Mouse (Mus musculus): Measurements from ENCODE around the gene Aurkb. TPM values are rescaled to one million over a fixed set of nuclear protein-coding genes. Genes with fewer than 3 reads are reported as not detected.

The Aurkb gene
- polyA plus RNA-seq, 1 experiment from 2014 or later, result 236 TPM

DNA sequence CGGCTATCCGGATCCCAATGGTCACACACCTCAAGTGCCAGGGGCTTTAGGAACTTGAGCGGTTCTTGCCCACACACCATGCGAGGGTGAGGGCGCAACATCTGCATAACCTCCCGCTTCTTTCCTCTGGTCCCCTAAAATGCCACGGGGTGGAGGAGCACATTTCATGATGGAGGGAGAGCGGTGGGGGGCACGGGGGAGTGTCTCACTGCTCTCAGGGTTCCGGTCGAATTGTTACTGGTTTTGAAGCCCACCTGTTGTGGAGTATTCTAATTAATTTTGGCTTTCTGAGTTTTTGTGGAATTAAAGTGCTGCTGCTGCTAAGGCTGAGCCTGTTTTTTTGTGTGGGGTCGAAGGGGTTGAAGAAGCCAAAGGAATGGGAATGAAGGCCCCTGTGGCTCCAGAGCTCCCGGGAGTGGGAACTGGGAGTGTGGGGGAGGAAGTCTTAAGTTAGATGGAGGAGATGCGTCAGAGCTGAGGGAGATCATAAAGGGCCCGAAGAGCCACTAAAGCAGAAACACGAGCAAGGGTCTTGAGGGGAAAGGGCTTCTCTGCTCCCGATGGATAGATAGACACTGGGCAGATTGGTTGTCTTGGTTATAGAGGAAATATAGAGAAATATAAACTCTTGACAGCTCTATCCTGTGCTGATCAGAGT lies 15.9 kb downstream of the Aurkb start:
- H3K36me3 ChIP-seq (replicated peaks), result no peaks in the 10 kb centered on the region
- H3K9me3 ChIP-seq, result no peaks in the 10 kb centered on the region
- 0 out of 2 replicates have a peak, but pooled peaks cover 9% of the 10 kb centered on the region for H3K27me3 ChIP-seq (ENCODE audit: poor library complexity, severe bottlenecking)
- 9% methylated on average over 17 of the region's 17 CpGs for WGBS
- peaks cover 58% of the 10 kb centered on the region for H3K4me1 ChIP-seq
- peak; percentile 47 for DNase-seq (ENCODE audit: extremely low spot score, low spot score)
- H3K27ac ChIP-seq, result peak overlapping the region; percentile 30; the same call in 1 of the 2 replicates
- peak overlapping the region; percentile 88 for H3K4me3 ChIP-seq

DNA sequence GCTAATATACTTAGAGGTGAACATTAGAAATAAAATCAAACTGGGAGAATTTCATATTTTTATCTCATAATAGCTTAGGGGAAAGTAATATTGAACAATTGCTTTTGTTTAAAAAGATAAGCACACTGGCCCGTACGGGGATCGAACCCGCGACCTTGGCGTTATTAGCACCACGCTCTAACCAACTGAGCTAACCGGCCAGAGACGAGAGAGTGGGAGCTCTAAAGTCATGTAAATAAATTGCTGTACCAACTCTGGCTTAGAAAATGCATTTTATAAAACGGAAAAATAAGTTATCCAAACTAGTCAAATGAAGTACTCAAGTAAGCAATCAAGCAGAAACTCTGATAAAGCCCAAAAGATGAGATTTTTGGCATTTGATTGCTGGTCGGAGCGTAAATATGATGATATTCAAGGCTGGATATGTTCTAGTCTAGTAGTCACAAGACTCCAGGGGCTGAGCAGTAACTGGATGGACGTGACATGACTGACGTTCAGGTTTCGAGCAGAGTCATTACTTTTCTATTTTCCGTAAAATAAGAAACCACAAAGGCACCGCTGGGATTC lies 16.8 kb downstream of the Aurkb start:
- no peaks in the 10 kb centered on the region for H3K36me3 ChIP-seq (replicated peaks)
- 0 out of 2 replicates have a peak, but pooled peaks cover 9% of the 10 kb centered on the region for H3K27me3 ChIP-seq (ENCODE audit: poor library complexity, severe bottlenecking)
- no peaks in the 10 kb centered on the region for H3K9me3 ChIP-seq
- peak; percentile 71 for DNase-seq (ENCODE audit: extremely low spot score, low spot score)
- H3K4me3 ChIP-seq, result peak overlapping the region; percentile 88
- WGBS, result under 1% methylated on average over 17 of the region's 17 CpGs
- H3K4me1 ChIP-seq, result peaks cover 67% of the 10 kb centered on the region
- H3K27ac ChIP-seq, result peak overlapping the region; percentile 67

DNA sequence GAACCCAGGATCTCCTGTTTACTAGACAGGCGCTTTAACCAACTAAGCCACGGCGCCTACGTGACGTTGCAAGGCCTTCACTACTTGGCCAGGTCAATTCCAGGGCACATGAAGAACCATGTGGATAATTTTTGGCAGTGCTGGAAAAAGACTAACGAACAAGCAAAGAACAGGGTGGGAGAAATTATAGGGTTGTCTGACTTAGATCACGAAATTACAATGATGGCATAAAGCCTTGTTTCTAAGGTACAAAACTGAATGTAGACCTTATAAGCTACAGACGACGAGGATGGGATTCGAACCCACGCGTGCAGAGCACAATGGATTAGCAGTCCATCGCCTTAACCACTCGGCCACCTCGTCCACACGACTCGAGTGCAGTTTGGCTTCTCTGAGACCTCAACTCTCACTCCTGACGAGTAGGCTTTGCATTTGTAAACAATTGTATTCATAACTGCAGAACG lies 17.3 kb downstream of the Aurkb start:
- Histone ChIP-seq H3K36me3 (replicated peaks) (no peaks in the 10 kb centered on the region), H3K4me3 (peak overlapping the region; percentile 88), H3K27ac (peak overlapping the region; percentile 89), H3K27me3 (ENCODE audit: poor library complexity, severe bottlenecking) (0 out of 2 replicates have a peak, but pooled peaks cover 9% of the 10 kb centered on the region), H3K9me3 (no peaks in the 10 kb centered on the region), H3K4me1 (peaks cover 68% of the 10 kb centered on the region)
- DNase-seq (ENCODE audit: extremely low spot score, low spot score), result peak; percentile 95
- WGBS, result under 1% methylated on average over 19 of the region's 19 CpGs

DNA sequence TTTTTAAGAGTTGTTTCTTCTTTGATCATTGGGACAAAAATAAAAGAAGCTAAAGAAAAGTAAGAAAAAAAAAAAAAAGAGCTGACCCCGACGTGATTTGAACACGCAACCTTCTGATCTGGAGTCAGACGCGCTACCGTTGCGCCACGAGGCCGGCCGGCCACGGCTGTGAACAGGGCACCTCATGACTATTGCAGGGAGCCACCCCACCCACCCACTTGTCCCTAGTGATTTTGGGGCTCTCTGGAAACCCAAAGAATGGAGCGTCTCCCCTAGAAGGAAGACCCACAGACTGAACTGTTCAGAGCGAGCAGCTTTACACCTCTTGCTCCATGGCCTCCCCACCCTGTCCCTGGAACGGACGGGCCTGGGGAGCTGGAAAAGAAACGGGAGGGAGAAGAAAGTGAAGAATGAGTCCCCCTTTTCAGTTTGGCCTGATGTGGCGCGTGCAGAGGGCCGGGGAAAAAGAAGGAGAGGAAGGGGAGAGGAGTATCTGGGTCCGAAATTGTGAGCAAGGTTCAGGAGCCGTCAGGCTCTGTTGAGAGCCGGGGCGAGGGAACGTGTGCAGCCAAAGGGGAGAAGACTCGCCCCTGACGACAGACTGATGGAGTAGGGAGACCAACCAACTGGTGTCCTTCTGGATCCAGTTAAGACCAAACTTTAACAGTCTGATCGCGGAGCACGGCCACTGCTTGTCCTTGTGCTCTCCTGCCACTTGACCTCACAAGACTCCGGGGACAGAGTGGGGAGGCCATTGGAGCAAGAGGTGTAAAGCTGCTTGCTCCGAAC lies 18.2 kb downstream of the Aurkb start:
- WGBS, result under 1% methylated on average over 31 of the region's 31 CpGs

DNA sequence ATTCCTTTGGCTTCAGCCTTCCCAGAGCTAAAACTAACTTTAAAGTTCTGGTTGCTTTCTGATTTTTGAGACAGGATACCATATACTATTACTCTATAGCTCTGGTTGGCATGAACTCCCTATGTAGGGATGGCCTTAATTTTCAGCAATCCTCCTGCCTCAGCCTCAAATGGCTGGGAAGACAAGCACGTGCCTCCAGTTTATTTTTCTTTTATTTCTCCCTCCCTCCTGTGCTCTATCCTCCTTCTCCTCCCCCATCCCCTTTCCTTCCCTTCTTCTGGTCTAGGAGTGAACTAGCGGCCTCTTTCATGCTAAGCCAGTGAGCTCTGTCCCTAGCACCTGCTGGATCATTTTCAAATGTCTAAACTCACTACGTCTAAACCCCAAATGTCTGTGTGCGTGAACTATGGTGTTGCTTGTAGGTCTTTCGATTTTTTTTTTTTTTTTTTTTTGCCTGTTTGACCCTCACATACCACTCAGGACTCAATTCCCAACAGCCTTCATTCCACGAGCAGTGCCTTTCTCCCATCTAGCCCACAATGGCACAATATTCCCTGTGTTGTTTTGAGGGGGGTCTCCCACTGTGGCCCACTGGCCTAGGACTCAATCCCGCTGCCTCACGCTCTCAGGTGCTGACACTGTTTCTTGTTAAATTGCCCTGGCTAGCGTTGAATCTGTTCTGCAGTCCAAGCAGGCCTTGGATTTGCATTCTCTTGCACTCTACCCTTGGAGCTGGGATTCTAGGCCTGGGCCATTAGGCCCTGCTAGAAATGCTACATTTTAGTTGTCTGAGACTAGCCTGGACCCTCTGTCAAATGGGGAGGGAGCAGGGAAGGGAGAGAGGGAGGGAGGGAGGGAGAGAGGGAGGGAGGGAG lies 19.0 kb downstream of the Aurkb start:
- no peak for DNase-seq (ENCODE audit: extremely low spot score, low spot score)
- H3K9me3 ChIP-seq, result no peaks in the 10 kb centered on the region
- 0 out of 2 replicates have a peak, but pooled peaks cover 9% of the 10 kb centered on the region for H3K27me3 ChIP-seq (ENCODE audit: poor library complexity, severe bottlenecking)
- 40% methylated on average over 9 of the region's 9 CpGs for WGBS
- no peaks in the 10 kb centered on the region for H3K36me3 ChIP-seq (replicated peaks)
- peak overlapping the region; percentile 89 for H3K27ac ChIP-seq
- peaks cover 56% of the 10 kb centered on the region for H3K4me1 ChIP-seq
- peak overlapping the region; percentile 88 for H3K4me3 ChIP-seq

More for the DNA sequence above, 18.2 kb downstream of the Aurkb start:
- peak; percentile 95 for DNase-seq (ENCODE audit: extremely low spot score, low spot score)
- peak overlapping the region; percentile 89 for H3K27ac ChIP-seq
- H3K4me3 ChIP-seq, result peak overlapping the region; percentile 88
- H3K27me3 ChIP-seq (ENCODE audit: poor library complexity, severe bottlenecking), result 0 out of 2 replicates have a peak, but pooled peaks cover 9% of the 10 kb centered on the region
- H3K9me3 ChIP-seq, result no peaks in the 10 kb centered on the region
- H3K4me1 ChIP-seq, result peaks cover 61% of the 10 kb centered on the region
- no peaks in the 10 kb centered on the region for H3K36me3 ChIP-seq (replicated peaks)

DNA sequence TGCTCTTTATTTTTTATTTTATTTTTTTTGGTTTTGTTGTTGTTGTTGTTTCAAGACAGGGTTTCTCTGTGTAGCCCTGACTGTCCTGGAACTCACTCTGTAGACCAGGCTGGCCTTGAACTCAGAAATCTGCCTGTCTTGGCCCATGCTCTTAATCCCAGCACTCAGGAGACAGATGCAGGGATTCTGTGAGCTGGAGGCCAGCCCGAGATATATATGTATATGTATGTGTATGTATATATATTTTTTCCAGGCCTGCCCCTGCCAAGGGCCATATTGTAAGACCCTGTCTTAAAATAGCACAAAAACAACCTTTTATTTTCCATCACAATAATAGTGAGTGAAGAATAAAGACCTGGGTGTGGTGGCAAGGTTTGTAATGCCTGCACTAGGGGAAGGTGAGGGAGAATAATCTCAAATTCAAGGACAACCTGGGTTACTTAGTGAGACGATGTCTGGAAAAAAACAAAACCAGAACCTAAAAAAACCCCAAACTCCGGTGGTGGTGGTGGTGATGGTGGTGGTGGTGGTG lies 20.0 kb downstream of the Aurkb start:
- WGBS, result 57% methylated on average over 3 of the region's 3 CpGs
- H3K27me3 ChIP-seq (ENCODE audit: poor library complexity, severe bottlenecking), result 0 out of 2 replicates have a peak, but pooled peaks cover 9% of the 10 kb centered on the region
- no peaks in the 10 kb centered on the region for H3K36me3 ChIP-seq (replicated peaks)
- no peak for DNase-seq (ENCODE audit: extremely low spot score, low spot score)
- peaks cover 56% of the 10 kb centered on the region for H3K4me1 ChIP-seq
- peak overlapping the region; percentile 60; the same call in 1 of the 2 replicates for H3K4me3 ChIP-seq
- H3K27ac ChIP-seq, result no peak overlapping the region
- H3K9me3 ChIP-seq, result no peaks in the 10 kb centered on the region

DNA sequence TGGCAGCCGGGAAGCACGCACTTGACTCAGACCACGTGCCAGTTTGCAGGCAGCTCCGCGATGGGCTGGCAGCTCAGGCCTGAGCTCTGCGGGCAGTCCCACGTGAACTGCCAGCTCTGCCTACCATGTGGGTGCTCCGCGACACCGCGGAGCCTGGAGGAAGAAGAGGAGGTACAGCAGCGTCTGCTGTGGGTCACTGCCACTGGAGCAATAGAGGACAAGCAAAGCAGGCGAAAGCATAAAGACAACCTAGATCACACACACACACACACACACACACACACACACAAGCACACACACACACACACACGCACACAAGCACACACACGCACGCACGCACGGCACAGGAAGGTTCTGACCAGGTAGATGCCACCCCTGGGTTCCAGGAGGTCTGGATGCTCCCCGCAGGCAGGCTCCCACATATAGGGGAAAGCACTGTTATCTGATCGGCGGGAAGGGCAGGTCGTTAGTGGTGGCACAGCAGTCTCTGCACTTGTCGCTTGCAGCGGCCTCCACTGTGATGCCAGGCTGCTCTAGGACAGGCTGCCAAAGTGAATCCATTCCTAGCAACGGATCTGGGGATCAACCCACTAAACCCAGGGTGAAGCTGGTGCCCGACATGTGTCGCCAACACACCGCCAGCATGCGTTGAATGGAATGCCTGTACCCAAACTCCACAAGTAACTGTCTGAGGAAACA lies 20.9 kb downstream of the Aurkb start:
- H3K27me3 ChIP-seq (ENCODE audit: poor library complexity, severe bottlenecking), result 0 out of 2 replicates have a peak, but pooled peaks cover 4% of the 10 kb centered on the region
- no peaks in the 10 kb centered on the region for H3K9me3 ChIP-seq
- H3K27ac ChIP-seq, result peak overlapping the region; percentile 78
- peak overlapping the region; percentile 60 for H3K4me3 ChIP-seq
- DNase-seq (ENCODE audit: extremely low spot score, low spot score), result no peak
- no peaks in the 10 kb centered on the region for H3K36me3 ChIP-seq (replicated peaks)
- 2% methylated on average over 26 of the region's 29 CpGs for WGBS
- H3K4me1 ChIP-seq, result peaks cover 54% of the 10 kb centered on the region

DNA sequence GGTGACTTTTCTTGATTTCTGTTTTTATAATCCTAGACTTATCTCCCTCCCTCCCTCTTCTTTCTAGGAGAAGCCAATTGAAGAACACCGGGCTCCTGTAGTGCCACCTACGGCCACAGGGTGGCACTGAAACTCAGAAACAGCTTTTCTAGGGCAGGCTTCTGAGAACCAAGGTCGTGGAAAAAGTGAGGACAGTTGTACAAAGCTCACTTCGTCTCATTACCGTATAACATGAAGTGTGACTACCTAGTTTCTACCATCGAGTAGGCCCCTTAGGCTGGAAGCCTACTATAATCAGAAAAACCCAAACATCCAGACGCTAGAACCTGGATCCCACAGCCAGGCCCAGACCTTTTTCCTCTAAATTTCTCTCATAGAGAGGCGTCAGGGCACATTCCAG lies 21.5 kb downstream of the Aurkb start:
- no peaks in the 10 kb centered on the region for H3K36me3 ChIP-seq (replicated peaks)
- 10% methylated on average over 8 of the region's 8 CpGs for WGBS
- H3K27ac ChIP-seq, result peak overlapping the region; percentile 78
- H3K27me3 ChIP-seq (ENCODE audit: poor library complexity, severe bottlenecking), result no peaks in the 10 kb centered on the region
- peaks cover 54% of the 10 kb centered on the region for H3K4me1 ChIP-seq
- H3K9me3 ChIP-seq, result no peaks in the 10 kb centered on the region
- H3K4me3 ChIP-seq, result peak overlapping the region; percentile 60
- peak; percentile 86 for DNase-seq (ENCODE audit: extremely low spot score, low spot score)

DNA sequence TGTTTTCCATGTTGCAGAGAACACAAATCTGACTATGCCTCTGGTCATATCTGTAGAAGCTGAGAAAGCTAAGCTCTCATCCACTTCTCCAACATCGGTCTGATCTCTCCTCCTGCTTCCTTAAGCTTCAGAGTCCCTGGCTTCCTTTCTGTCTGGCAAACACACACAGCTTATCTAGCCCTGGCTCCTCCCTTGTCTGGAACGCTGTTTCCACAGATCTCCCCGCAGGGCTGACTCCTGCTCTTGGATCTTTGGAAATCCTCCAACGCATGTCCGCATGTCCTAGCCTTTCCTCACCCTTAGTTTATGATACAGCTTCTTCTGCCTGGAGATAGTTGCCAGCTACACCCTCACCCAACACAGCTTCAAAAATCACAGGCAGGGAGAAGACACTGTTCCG lies 22.2 kb downstream of the Aurkb start:
- WGBS, result 56% methylated on average over 6 of the region's 6 CpGs
- no peak for DNase-seq (ENCODE audit: extremely low spot score, low spot score)
- no peaks in the 10 kb centered on the region for H3K36me3 ChIP-seq (replicated peaks)
- H3K27ac ChIP-seq, result no peak overlapping the region
- peaks cover 59% of the 10 kb centered on the region for H3K4me1 ChIP-seq
- peak overlapping the region; percentile 60; the same call in 1 of the 2 replicates for H3K4me3 ChIP-seq
- H3K27me3 ChIP-seq (ENCODE audit: poor library complexity, severe bottlenecking), result no peaks in the 10 kb centered on the region
- no peaks in the 10 kb centered on the region for H3K9me3 ChIP-seq

DNA sequence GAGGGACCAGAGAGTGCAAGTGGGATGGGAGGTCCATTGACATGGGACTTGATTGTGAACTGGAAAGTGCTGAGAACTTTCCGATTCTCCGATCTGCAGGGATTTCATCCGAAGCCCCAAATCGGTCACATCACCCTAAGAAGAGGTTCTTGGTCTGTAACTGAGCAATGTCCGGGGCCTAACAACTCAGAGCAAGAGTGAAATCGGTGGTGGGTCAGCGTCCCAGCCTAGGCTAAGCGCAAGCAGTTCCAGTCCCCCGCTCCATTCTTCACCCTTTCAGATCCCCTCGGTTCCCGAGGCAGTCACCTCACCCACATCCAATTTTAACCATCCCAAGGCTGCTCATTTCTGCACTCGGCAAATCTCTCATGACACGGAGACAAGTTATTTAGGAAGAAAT lies 24.6 kb downstream of the Aurkb start:
- H3K36me3 ChIP-seq (replicated peaks), result no peaks in the 10 kb centered on the region
- no peaks in the 10 kb centered on the region for H3K27me3 ChIP-seq (ENCODE audit: poor library complexity, severe bottlenecking)
- no peak for DNase-seq (ENCODE audit: extremely low spot score, low spot score)
- H3K4me3 ChIP-seq, result peak overlapping the region; percentile 75
- peaks cover 63% of the 10 kb centered on the region for H3K4me1 ChIP-seq
- under 1% methylated on average over 13 of the region's 13 CpGs for WGBS
- H3K9me3 ChIP-seq, result no peaks in the 10 kb centered on the region
- H3K27ac ChIP-seq, result peak overlapping the region; percentile 95

DNA sequence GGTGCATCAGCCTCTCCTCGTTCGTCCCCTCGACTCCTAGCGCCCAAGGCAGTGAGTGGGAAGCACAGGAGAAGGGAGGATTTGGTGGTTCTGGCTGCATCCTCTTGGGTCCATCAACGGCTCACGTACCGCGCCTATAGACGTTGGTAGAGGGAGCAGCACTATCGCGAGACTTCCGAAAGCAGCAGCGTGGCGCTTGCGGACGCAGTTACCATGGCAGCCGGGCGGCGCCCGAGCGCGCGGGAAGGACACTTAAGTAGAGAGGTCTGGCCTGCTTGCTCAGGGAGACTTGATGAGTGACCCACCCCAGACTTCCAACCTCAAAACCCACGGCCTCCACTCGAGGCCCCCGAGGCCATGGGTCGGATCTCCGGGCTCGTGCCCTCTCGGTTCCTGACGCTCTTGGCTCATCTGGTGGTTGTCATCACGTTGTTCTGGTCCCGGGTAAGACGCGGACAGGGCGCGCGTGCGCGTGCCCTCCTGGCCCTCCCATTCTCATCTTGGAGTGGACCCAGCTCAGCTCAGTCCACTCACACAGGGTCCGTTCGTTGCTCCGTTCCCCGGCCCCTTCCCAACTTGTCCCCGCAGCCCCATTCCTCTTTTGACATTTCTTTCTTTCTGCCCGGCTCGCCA lies 25.3 kb downstream of the Aurkb start, which contains the start of gene Tmem107:
Gene Tmem107, plus strand, starts transcription at position 217 of the 633 bp plus-strand sequence.
- under 1% methylated on average over 47 of the region's 47 CpGs for WGBS
- Histone ChIP-seq H3K27ac (peak within 1 kb of the TSS; percentile 95), H3K9me3 (no peaks in the 10 kb centered on the region), H3K27me3 (ENCODE audit: poor library complexity, severe bottlenecking) (no peaks in the 10 kb centered on the region), H3K36me3 (replicated peaks) (no peaks in the 10 kb centered on the region), H3K4me3 (peak within 1 kb of the TSS; percentile 75), H3K4me1 (peaks cover 63% of the 10 kb centered on the region)
- peak; percentile 94 for DNase-seq (ENCODE audit: extremely low spot score, low spot score)

Measured in forebrain, embryonic 10.5 days (tissue).